Mouse (Mus musculus): ENCODE measurements around the gene Coro2b. TPM values are rescaled to one million over a fixed set of nuclear protein-coding genes. Genes with fewer than 3 reads are reported as not detected.

The Coro2b gene
- polyA plus RNA-seq (2014; fragmentation: Illumina TruSeq; extraction: RNeasy Lipid Tissue Mini Kit (QIAGEN cat#74804); ENCODE audit: low read depth, low replicate concordance) = 1.3 TPM

DNA sequence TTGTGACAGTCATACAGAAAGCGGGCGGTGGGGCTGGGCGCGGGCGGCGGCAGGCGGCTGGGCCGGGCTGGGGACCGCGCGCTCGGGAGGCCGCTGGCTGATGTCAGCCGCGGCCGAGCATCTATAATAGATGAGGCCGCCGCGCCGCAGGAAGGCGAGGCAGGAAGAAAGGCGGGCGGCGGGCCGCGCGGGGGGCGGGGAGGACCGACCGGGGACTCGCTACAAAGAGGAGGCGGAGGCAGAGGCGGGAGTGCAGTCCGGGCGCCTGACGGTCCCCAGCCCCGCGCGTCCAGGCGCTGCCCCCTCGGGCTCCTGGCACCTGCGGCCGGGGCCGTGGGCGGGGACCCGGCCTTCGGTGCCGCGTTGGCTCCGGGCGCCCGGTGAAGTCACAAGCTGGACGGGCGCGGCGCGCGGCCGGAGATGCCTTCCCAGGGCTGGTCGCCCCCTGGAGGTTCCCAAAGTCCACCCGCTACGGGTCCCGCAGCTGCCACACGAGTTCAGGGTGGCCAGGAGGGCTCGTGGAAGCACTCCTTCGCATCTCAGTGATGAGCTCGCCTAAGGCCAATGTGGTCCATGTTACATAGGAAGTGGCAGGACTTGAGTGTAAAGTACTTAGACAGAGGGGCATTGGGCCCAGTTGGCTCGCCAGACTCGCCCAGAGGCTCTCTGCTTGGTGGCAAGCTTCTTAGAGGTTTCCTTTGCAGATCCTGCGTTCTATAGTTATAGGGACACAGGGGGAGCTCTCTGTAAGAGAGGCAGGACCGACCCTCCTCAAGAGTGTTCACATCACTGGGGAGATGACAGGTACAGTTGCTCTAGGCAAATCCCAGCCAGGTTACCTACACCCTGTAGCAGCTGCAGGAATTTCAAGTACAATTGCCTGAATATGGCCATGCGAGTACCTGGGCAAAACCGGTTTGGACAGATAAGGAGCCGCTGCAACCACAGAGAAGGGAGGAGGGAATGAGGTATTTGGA lies at the start of gene Coro2b:
Gene Coro2b, minus strand, starts transcription at position 390 of the 977 bp plus-strand sequence.

Other genes with a start within 250 kb of the Coro2b start
- gene Anp32a, start 195.8 kb downstream of the Coro2b start, polyA plus RNA-seq (2014; fragmentation: Illumina TruSeq; extraction: RNeasy Lipid Tissue Mini Kit (QIAGEN cat#74804); ENCODE audit: low read depth, low replicate concordance) = 1,155 TPM
- not detected for gene Itga11, start 140.8 kb upstream of the Coro2b start, polyA plus RNA-seq (2014; fragmentation: Illumina TruSeq; extraction: RNeasy Lipid Tissue Mini Kit (QIAGEN cat#74804); ENCODE audit: low read depth, low replicate concordance)